In genomic region chr3:103211101-103211500, GRCm38 (mm10) we compare ENCODE assay signal across 26 mouse cellular contexts. TPM values are rescaled to one million over a fixed set of nuclear protein-coding genes. Genes with fewer than 3 reads are reported as not detected.
DNase-seq lines count a peak whose midpoint lies in the region; ATAC-seq and TF ChIP-seq lines count a peak whose summit lies in the region.
"Had no signal": no experiment of that assay in that cellular context is flagged by ENCODE, and none has a peak within 500 bp of the region (broad histone marks: within the 10 kb centered on the region; RNA-seq: fewer than 3 reads in every experiment).

No protein-coding gene starts in this region.

- no peak for TF ChIP-seq CTCF in heart, adult 2 months (IDR thresholded peaks at IDR 0.05)
- TF ChIP-seq CTCF in MEL (IDR thresholded peaks at IDR 0.05 in 2 of 3, conservative IDR thresholded peaks at IDR 0.05 in 1 of 3; ENCODE audit: control insufficient read depth in 1 of 3, insufficient read depth in 1 of 3, low read depth in 2 of 3, low read length in 3 of 3, poor library complexity in 1 of 3, severe bottlenecking in 1 of 3): no peak

- no peak overlapping the region for H3K4me3 ChIP-seq in heart, embryonic 10.5 days
- H3K4me3 ChIP-seq in heart, adult 2 months: no peak overlapping the region
- H3K4me3 ChIP-seq in MEL (ENCODE audit: control insufficient read depth in 1 of 2, insufficient read depth in 1 of 2, low read depth in 2 of 2, low read length in 2 of 2): no peak overlapping the region
- H3K4me3 ChIP-seq: embryonic facial prominence, embryonic 13.5 days; embryonic facial prominence, embryonic 15.5 days; erythroblast, embryonic 14.5 days; forebrain, embryonic 10.5 days; forebrain, embryonic 12.5 days had no signal

- H3K9me3 ChIP-seq in heart, embryonic 10.5 days: no peaks in the 10 kb centered on the region
- H3K9me3 ChIP-seq in MEL (replicated peaks; ENCODE audit: insufficient read depth, low read length): 0 out of 2 replicates have a peak, but pooled peaks cover 2% of the 10 kb centered on the region
- H3K9me3 ChIP-seq: embryonic facial prominence, embryonic 13.5 days; embryonic facial prominence, embryonic 15.5 days; forebrain, embryonic 10.5 days; forebrain, embryonic 12.5 days had no signal

- no peak for TF ChIP-seq EP300 in heart, adult 2 months (IDR thresholded peaks at IDR 0.05; ENCODE audit: insufficient read depth, low read depth, low read length)
- no peak for TF ChIP-seq EP300 in MEL (IDR thresholded peaks at IDR 0.05; ENCODE audit: low read depth in 1 of 2, low read length in 2 of 2)

- intact Hi-C loops in heart, adult 2 months (cut with DNase I): no loop called here

- no peaks in the 10 kb centered on the region for H3K36me3 ChIP-seq in heart, embryonic 10.5 days
- H3K36me3 ChIP-seq in heart, adult 2 months (ENCODE audit: control insufficient read depth, insufficient read depth, low read length): no peaks in the 10 kb centered on the region
- H3K36me3 ChIP-seq in MEL (ENCODE audit: control insufficient read depth in 1 of 2, insufficient read depth in 2 of 2, low read length in 2 of 2): peaks cover 0 to 3% of the 10 kb centered on the region in 2 experiments; a peak in 2 of 4 replicates
- H3K36me3 ChIP-seq: embryonic facial prominence, embryonic 13.5 days; embryonic facial prominence, embryonic 15.5 days; forebrain, embryonic 10.5 days; forebrain, embryonic 12.5 days; G1E had no signal

- TF ChIP-seq RAD21 in MEL (IDR thresholded peaks at IDR 0.05; ENCODE audit: low read depth, low read length): no peak

- ATAC-seq in inflammation-experienced regulatory T-cells, adult 6 months: no peak
- ATAC-seq: CD4-positive, CD25-positive, alpha-beta regulatory T cell, adult 4 months; forebrain, embryonic 14.5 days; forebrain, embryonic 16.5 days had no signal

- H3K9ac ChIP-seq in heart, adult 2 months (ENCODE audit: low read depth, low read length): no peak overlapping the region
- H3K9ac ChIP-seq in MEL (ENCODE audit: control insufficient read depth, low read depth, low read length, poor library complexity, severe bottlenecking): no peak overlapping the region
- H3K9ac ChIP-seq: embryonic facial prominence, embryonic 13.5 days; embryonic facial prominence, embryonic 15.5 days; forebrain, embryonic 12.5 days had no signal

- no peak for TF ChIP-seq POLR2A in heart, adult 2 months (IDR thresholded peaks at IDR 0.05; ENCODE audit: insufficient read depth, low read depth, low read length)
- TF ChIP-seq POLR2A in MEL (IDR thresholded peaks at IDR 0.05; ENCODE audit: control insufficient read depth in 1 of 2, insufficient read depth in 1 of 2, low read depth in 1 of 2, low read length in 2 of 2, poor library complexity in 1 of 2): no peak

- H3K79me2 ChIP-seq in heart, adult 2 months (replicated peaks; ENCODE audit: control insufficient read depth, insufficient read depth, low read length): no peaks in the 10 kb centered on the region
- no peaks in the 10 kb centered on the region for H3K79me2 ChIP-seq in MEL (ENCODE audit: control insufficient read depth, insufficient read depth, low read length, poor library complexity)

- peak; percentile 14 for DNase-seq in heart, embryonic 10.5 days (ENCODE audit: low spot score)
- no peak for DNase-seq in heart, adult 2 months
- DNase-seq in MEL (ENCODE audit: low read depth, low spot score): peak; percentile 11
- peak; percentile 35 for DNase-seq in ZHBTc4 (ENCODE audit: low read depth, low spot score)
- no peak for DNase-seq in cerebellum, adult 11-12 months
- DNase-seq: adrenal gland, adult 8-10 months; adrenal gland, postnatal 14 days; adrenal gland, postnatal 36 days; B cell, adult 2 months; cerebellum, adult 18-20 months; cerebellum, adult 8-10 months; cerebellum, adult 9-11 months; cerebellum, postnatal 14 days; cerebellum, postnatal 36 days; embryo, embryonic 11 days had no signal

- H3K27me3 ChIP-seq in heart, embryonic 10.5 days (ENCODE audit: insufficient read depth, poor library complexity, severe bottlenecking): no peaks in the 10 kb centered on the region
- H3K27me3 ChIP-seq in heart, adult 2 months (ENCODE audit: control insufficient read depth, insufficient read depth, low read length): no peaks in the 10 kb centered on the region
- H3K27me3 ChIP-seq in MEL (ENCODE audit: control insufficient read depth in 1 of 2, insufficient read depth in 2 of 2, low read length in 2 of 2): no peaks in the 10 kb centered on the region
- H3K27me3 ChIP-seq: CH12.LX; embryonic facial prominence, embryonic 13.5 days; embryonic facial prominence, embryonic 15.5 days; forebrain, embryonic 12.5 days had no signal

- no peaks in the 10 kb centered on the region for H3K4me1 ChIP-seq in heart, embryonic 10.5 days
- H3K4me1 ChIP-seq in heart, adult 2 months (ENCODE audit: control insufficient read depth, insufficient read depth, low read length): no peaks in the 10 kb centered on the region
- peaks cover 6 to 16% of the 10 kb centered on the region in 2 experiments for H3K4me1 ChIP-seq in MEL (ENCODE audit: control insufficient read depth in 1 of 2, insufficient read depth in 2 of 2, low read length in 2 of 2)
- H3K4me1 ChIP-seq: embryonic facial prominence, embryonic 15.5 days; forebrain, embryonic 12.5 days had no signal

- H3K27ac ChIP-seq in heart, embryonic 10.5 days: no peak overlapping the region
- H3K27ac ChIP-seq in heart, adult 2 months: no peak overlapping the region
- H3K27ac ChIP-seq in MEL (ENCODE audit: control insufficient read depth, low read depth, low read length): no peak overlapping the region
- H3K27ac ChIP-seq: embryonic facial prominence, embryonic 13.5 days; embryonic facial prominence, embryonic 15.5 days; forebrain, embryonic 10.5 days; forebrain, embryonic 12.5 days had no signal

- WGBS in heart, embryonic 10.5 days: 72% methylated on average over 2 of the region's 2 CpGs
- 53% methylated on average over 2 of the region's 2 CpGs for WGBS in heart, adult 2 months

TF ChIP-seq in MEL, 35 proteins besides CTCF, POLR2A, EP300 and RAD21:
- TF ChIP-seq POLR2AphosphoS5 (IDR thresholded peaks at IDR 0.05; ENCODE audit: borderline replicate concordance, low read depth, low read length) (no peak), MAZ (IDR thresholded peaks at IDR 0.05; ENCODE audit: low read depth, low read length) (no peak), SIN3A (IDR thresholded peaks at IDR 0.05; ENCODE audit: low read length) (no peak), MAX (IDR thresholded peaks at IDR 0.05; ENCODE audit: low read length) (no peak)

RNA-seq across cellular contexts. Expression of gene Bcas2, which starts 39.6 kb away (rescaled TPM):
- polyA plus RNA-seq in heart, embryonic 10.5 days (2016; fragmentation: Nextera tagmentation; extraction: Ambion mirVana): 150 and 186 TPM in 2 replicates
- 10 to 100 TPM; 47.8 to 51.1 TPM for total RNA-seq in heart, adult 2 months (2021)
- polyA plus RNA-seq in heart, adult 2 months (2012; rRNA removed): 20.4 and 35.6 TPM in 2 replicates
- 115 and 117 TPM in 2 replicates for total RNA-seq in MEL (2012; rRNA removed)
- 100 to 1,000 TPM in 1 of 2 experiments, not detected in 1; 166 TPM for polyA plus RNA-seq in MEL (2012; ENCODE audit: insufficient read depth in 1 of 2, insufficient read length in 2 of 2, low read depth in 1 of 2, low replicate concordance in 2 of 2, missing spikeins in 1 of 2)
- polyA plus RNA-seq in inflammation-experienced regulatory T-cells, adult 6 months (2017; shearing (Covaris generic)): 100 to 1,000 TPM; 112 to 144 (median 131) TPM

Comparison
In these comparisons a context has a peak if more than half of its experiments do, and no peak if none do; other contexts are left out.
1. DNase-seq: peak in heart, embryonic 10.5 days (single experiment), MEL (single experiment) and ZHBTc4 (single experiment); none in heart, adult 2 months (0 of 2) and cerebellum, adult 11-12 months (single experiment).